Mouse (Mus musculus): ENCODE measurements around the gene Ptgir. TPM values are rescaled to one million over a fixed set of nuclear protein-coding genes. Genes with fewer than 3 reads are reported as not detected.
"Not testable (repeated sequence)": the region's sequence is repeated elsewhere in the genome, so short reads cannot be mapped to it uniquely, and the experiment has no call there.

Gene Ptgir
- polyA plus RNA-seq, 1 experiment from 2014 or later: 1.2 TPM

GRCm38 (mm10) chr7:16946441-16947348 lies 40.4 kb downstream of the Ptgir start:
- H3K4me3 ChIP-seq: peak overlapping the region; percentile 67
- peaks cover 62% of the 10 kb centered on the region for H3K4me1 ChIP-seq
- 2% methylated on average over 53 of the region's 53 CpGs for WGBS
- H3K27me3 ChIP-seq: peaks cover 53% of the 10 kb centered on the region
- no peak for ATAC-seq (ENCODE audit: insufficient number of reproducible peaks, insufficient read depth, low FRiP score, low TSS enrichment, low read depth)
- H3K9ac ChIP-seq: peak overlapping the region; percentile 64
- H3K4me2 ChIP-seq: peak overlapping the region; percentile 87
- H3K27ac ChIP-seq: no peak overlapping the region
- no peaks in the 10 kb centered on the region for H3K36me3 ChIP-seq
- no peaks in the 10 kb centered on the region for H3K9me3 ChIP-seq

GRCm38 (mm10) chr7:16947349-16947895 lies 41.1 kb downstream of the Ptgir start:
- WGBS: 14% methylated on average over 21 of the region's 22 CpGs
- H3K27me3 ChIP-seq: peaks cover 53% of the 10 kb centered on the region
- peaks cover 62% of the 10 kb centered on the region for H3K4me1 ChIP-seq
- H3K36me3 ChIP-seq: no peaks in the 10 kb centered on the region
- no peak for ATAC-seq (ENCODE audit: insufficient number of reproducible peaks, insufficient read depth, low FRiP score, low TSS enrichment, low read depth)
- H3K4me3 ChIP-seq: peak overlapping the region; percentile 67
- no peaks in the 10 kb centered on the region for H3K9me3 ChIP-seq
- H3K9ac ChIP-seq: no peak overlapping the region; the same call in 1 of the 2 replicates
- no peak overlapping the region for H3K27ac ChIP-seq
- peak overlapping the region; percentile 87 for H3K4me2 ChIP-seq

GRCm38 (mm10) chr7:16947959-16948361 lies 41.7 kb downstream of the Ptgir start:
- peak; percentile 22; the same call in 1 of the 2 replicates for ATAC-seq (ENCODE audit: insufficient number of reproducible peaks, insufficient read depth, low FRiP score, low TSS enrichment, low read depth)
- Histone ChIP-seq H3K4me2 (peak overlapping the region; percentile 87), H3K27ac (no peak overlapping the region), H3K36me3 (no peaks in the 10 kb centered on the region), H3K4me3 (no peak overlapping the region), H3K27me3 (peaks cover 53% of the 10 kb centered on the region), H3K4me1 (peaks cover 62% of the 10 kb centered on the region), H3K9me3 (no peaks in the 10 kb centered on the region), H3K9ac (0 out of 2 replicates have a peak overlapping the region, but pooled peaks have one; percentile 12)
- WGBS: 11% methylated on average over 4 of the region's 4 CpGs

GRCm38 (mm10) chr7:16948923-16949458 lies 42.7 kb downstream of the Ptgir start:
- Histone ChIP-seq H3K4me1 (peaks cover 60% of the 10 kb centered on the region), H3K36me3 (no peaks in the 10 kb centered on the region), H3K9ac (no peak overlapping the region), H3K27me3 (peaks cover 53% of the 10 kb centered on the region), H3K9me3 (no peaks in the 10 kb centered on the region), H3K4me2 (no peak overlapping the region), H3K27ac (no peak overlapping the region), H3K4me3 (no peak overlapping the region)
- 57% methylated on average over 8 of the region's 8 CpGs for WGBS
- ATAC-seq (ENCODE audit: insufficient number of reproducible peaks, insufficient read depth, low FRiP score, low TSS enrichment, low read depth): no peak

- Histone ChIP-seq H3K4me1 (peaks cover 51% of the 10 kb centered on the region), H3K27ac (no peak overlapping the region), H3K4me3 (peak overlapping the region; percentile 41), H3K27me3 (peaks cover 47% of the 10 kb centered on the region), H3K4me2 (peak overlapping the region; percentile 66), H3K36me3 (no peaks in the 10 kb centered on the region), H3K9me3 (no peaks in the 10 kb centered on the region; the same call in 1 of the 2 replicates), H3K9ac (peak overlapping the region; percentile 59)
- ATAC-seq (ENCODE audit: insufficient number of reproducible peaks, insufficient read depth, low FRiP score, low TSS enrichment, low read depth): 0 out of 2 replicates have a peak, but pooled peaks have one; percentile 18
- 11% methylated on average over 29 of the region's 29 CpGs for WGBS
These were observed 43.9 kb downstream of the Ptgir start for GRCm38 (mm10) chr7:16949908-16950841.

- Histone ChIP-seq H3K27me3 (peaks cover 38% of the 10 kb centered on the region), H3K4me3 (no peak overlapping the region), H3K36me3 (no peaks in the 10 kb centered on the region), H3K9me3 (no peaks in the 10 kb centered on the region; the same call in 1 of the 2 replicates), H3K4me1 (peaks cover 46% of the 10 kb centered on the region), H3K4me2 (peak overlapping the region; percentile 24; the same call in 1 of the 2 replicates), H3K9ac (no peak overlapping the region), H3K27ac (no peak overlapping the region)
- ATAC-seq (ENCODE audit: insufficient number of reproducible peaks, insufficient read depth, low FRiP score, low TSS enrichment, low read depth): peak; percentile 28; the same call in 1 of the 2 replicates
- WGBS: 24% methylated on average over 18 of the region's 18 CpGs
These were observed 44.8 kb downstream of the Ptgir start for GRCm38 (mm10) chr7:16950861-16951635.

GRCm38 (mm10) chr7:16953776-16954175 lies 47.5 kb downstream of the Ptgir start:
- H3K36me3 ChIP-seq; H3K9me3 ChIP-seq; H3K9ac ChIP-seq; H3K27ac ChIP-seq; ATAC-seq (ENCODE audit: insufficient number of reproducible peaks, insufficient read depth, low FRiP score, low TSS enrichment, low read depth); H3K4me2 ChIP-seq; H3K4me3 ChIP-seq: not testable (repeated sequence)
- Histone ChIP-seq H3K27me3 (peaks cover 11% of the 10 kb centered on the region), H3K4me1 (peaks cover 21% of the 10 kb centered on the region)
- 57% methylated on average over 2 of the region's 2 CpGs for WGBS

- 76% methylated on average over 4 of the region's 4 CpGs for WGBS
- Histone ChIP-seq H3K4me3 (no peak overlapping the region), H3K27me3 (peaks cover 6% of the 10 kb centered on the region), H3K9ac (no peak overlapping the region), H3K27ac (no peak overlapping the region), H3K4me2 (no peak overlapping the region), H3K36me3 (no peaks in the 10 kb centered on the region), H3K4me1 (peaks cover 8% of the 10 kb centered on the region; the same call in 1 of the 2 replicates), H3K9me3 (no peaks in the 10 kb centered on the region; the same call in 1 of the 2 replicates)
- no peak for ATAC-seq (ENCODE audit: insufficient number of reproducible peaks, insufficient read depth, low FRiP score, low TSS enrichment, low read depth)
These were observed 49.4 kb downstream of the Ptgir start for GRCm38 (mm10) chr7:16955712-16956111.

GRCm38 (mm10) chr7:16956410-16957265 lies 50.3 kb downstream of the Ptgir start:
- H3K27ac ChIP-seq: no peak overlapping the region
- WGBS: 61% methylated on average over 15 of the region's 15 CpGs
- H3K4me2 ChIP-seq: no peak overlapping the region
- ATAC-seq (ENCODE audit: insufficient number of reproducible peaks, insufficient read depth, low FRiP score, low TSS enrichment, low read depth): no peak
- H3K36me3 ChIP-seq: no peaks in the 10 kb centered on the region
- no peaks in the 10 kb centered on the region; the same call in 1 of the 2 replicates for H3K9me3 ChIP-seq
- H3K9ac ChIP-seq: no peak overlapping the region
- 0 out of 2 replicates have a peak, but pooled peaks cover 5% of the 10 kb centered on the region for H3K4me1 ChIP-seq
- H3K4me3 ChIP-seq: no peak overlapping the region
- H3K27me3 ChIP-seq: peaks cover 6% of the 10 kb centered on the region
